Mouse (Mus musculus): Measurements from ENCODE around the gene Apex1. TPM values are rescaled to one million over a fixed set of nuclear protein-coding genes. Genes with fewer than 3 reads are reported as not detected.

Gene Apex1
- polyA plus RNA-seq (2017; shearing (Covaris generic)) = 10 to 100 TPM; 41.2 to 87.4 TPM

DNA sequence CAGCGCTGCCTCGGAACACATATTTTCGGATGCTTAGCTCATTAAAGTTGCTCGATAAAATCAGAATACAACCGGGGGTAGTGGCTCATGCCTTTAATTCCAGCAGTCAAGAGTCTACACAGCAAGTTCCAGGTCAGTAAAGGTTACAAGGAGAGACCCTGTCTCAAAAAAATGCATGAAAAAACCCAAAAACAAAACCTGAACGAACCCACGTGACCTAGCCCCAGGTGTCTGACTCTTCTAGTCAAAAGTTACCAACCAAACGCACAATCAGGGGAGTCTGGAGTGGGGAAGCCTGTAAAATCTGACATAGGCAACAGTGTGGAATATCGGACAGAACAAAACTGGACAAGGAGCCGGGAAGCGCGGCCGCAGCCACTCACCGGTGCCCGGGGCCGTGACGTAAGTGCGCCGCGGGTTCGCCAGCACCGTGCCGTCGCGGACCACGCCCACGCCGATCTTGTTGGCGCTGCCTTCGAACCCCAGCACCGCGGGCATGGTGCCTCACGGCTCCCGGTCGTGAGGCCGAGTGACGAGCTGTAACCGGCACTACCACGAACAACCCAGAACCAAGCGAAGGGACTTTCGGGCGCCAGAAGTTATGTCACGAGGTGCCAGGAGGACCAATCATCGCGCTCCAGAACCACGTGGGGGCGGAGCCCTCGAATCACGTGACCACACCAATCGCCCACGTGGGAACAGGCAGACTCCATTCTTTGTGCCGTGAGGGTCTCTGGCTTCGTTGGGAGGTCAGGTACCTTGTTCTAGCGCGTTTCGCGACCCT lies at the start of gene Apex1, which contains the start of gene Osgep:
Gene Apex1, plus strand, starts transcription at position 688 of the 784 bp plus-strand sequence.
Gene Osgep, minus strand, starts transcription at position 613 of the 784 bp plus-strand sequence.

DNA sequence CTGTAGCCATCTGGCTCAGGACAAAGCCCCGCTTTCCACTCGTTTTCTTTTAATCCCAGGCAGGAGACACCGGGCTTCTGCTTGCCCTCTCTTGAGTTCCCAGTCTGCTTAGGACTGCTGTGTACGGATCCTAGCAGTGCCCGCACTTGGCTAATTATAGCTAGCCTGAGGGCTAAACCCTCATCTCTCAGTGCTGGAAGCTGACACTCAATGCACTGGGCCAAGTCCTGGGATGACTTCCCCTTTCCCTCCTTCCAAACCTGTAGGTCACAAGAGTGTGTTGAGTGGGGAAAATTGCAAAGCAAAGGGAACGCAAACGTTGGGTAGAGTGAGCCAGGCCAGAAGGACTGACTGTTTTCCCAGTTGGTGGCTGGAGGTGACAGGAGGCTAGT lies 27.4 kb upstream of the Apex1 start, which contains the start of gene Klhl33:
Gene Klhl33, minus strand, starts transcription at position 134 of the 392 bp plus-strand sequence.

DNA sequence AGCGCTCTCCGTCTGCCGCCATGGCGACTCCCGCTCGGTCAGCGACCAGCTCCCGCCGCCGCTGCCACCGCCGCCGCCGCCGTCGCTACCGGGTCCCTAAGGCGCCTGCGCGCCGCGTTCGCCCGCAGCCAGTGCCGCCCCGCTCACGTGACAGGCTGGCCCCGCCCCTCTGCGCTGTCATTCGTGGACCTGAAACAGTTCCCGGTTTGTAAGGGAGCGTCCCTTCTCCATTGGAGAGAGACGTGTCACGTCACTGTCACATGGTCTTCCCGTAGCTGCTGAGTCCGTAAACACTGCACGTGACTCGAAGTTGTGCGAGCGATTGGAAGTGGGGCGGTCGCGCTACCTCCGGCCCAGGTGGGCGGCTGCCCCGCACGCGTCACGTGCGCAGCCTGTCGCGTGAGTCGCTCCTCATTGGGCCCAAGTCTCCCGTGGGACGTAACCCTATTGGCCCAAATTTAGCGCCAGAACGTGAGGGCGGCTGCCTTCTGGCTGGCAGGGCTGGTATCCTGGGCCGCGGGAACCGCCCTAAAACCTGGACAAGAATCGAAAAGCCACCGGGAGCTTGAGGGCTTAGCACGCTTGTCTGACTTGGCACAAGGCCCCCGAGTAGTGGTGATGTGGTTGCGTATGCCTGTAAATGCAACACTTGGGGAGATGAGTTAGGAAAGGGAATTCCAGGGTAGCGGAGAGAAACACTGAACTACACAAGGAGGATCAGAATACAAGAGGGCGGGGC lies 6.2 kb downstream of the Apex1 start, which contains the start of the genes Pip4p1 and Pnp:
Gene Pip4p1, minus strand, starts transcription at position 103 of the 739 bp plus-strand sequence.
Gene Pnp, plus strand, starts transcription at position 329 of the 739 bp plus-strand sequence.

DNA sequence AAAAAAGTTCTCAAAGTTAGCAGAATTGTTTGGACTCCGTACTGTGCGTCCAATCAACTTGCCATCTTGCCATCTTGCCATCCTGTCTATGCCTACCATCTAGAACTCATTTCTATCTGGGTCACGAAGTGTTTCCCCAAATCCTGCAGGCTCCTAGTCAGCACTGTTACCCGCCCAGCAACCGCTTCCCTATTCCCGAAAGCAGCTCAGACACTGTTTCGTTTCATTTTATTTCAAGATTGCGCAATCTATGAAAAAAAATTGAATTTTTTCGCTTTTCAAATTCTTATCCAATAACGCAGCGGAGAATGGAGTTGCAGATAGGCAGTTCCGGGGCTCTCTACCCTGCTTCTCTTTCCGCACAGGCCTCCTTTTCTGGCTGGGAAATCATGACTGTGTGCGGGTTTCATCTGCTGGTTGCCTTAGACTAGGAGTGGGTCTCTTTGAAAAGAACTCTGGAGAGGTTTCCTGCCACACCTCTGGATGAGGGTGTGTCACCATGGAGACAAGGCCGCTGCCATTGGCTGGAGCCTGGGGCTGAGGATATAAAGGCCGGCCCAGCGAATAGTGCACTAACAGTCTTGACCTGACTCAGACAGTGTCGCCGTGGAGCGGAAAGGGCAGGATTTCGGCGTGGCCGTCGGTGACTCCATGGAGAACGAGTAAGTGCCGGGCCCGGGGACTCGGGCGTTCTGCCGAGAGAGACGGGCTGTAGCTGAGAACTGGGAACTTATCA lies 19.3 kb downstream of the Apex1 start, which contains the start of gene Gm49342:
Gene Gm49342, plus strand, starts transcription at position 586 of the 736 bp plus-strand sequence.

DNA sequence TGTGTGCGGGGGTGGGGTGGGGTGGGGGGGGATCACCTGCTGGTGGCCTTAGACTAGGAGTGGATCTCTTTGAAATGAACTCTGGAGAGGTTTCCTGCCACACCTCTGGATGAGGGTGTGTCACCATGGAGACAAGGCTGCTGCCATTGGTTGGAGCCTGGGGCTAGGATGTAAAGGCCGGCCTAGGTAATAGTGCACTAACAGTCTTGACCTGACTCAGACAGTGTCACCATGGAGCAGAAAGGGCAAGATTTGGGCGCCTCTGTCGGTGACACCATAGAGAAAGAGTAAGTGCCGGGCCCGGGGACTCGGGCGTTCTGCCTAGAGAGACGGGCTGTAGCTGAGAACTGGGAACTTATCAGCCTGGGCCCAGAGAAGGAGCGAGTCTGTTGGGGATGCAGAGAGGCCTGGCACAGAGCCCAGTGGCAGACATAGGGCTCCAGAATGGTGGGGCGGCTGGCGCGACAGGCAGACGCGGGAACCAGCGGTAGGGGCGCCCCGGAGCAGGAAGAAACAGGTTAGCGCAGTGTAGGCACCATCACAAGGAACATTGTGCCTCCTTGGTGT lies 31.3 kb downstream of the Apex1 start, which contains the start of gene Pnp2:
Gene Pnp2, plus strand, starts transcription at position 51 of the 567 bp plus-strand sequence.

Other genes starting within 250 kb of the Apex1 start
- gene Olfr747, start 231.8 kb upstream of the Apex1 start, polyA plus RNA-seq (2017; shearing (Covaris generic)) = not detected
- gene Olfr748, start 217.6 kb upstream of the Apex1 start, polyA plus RNA-seq (2017; shearing (Covaris generic)) = under 1 TPM in 1 of 2 experiments, not detected in 1; 0.36 TPM
- not detected for gene Olfr749, start 179.9 kb upstream of the Apex1 start, polyA plus RNA-seq (2017; shearing (Covaris generic))
- 100 to 1,000 TPM; 103 to 104 TPM for gene Ttc5, start 139.4 kb upstream of the Apex1 start, polyA plus RNA-seq (2017; shearing (Covaris generic))
- gene Ccnb1ip1, start 117.2 kb upstream of the Apex1 start, polyA plus RNA-seq (2017; shearing (Covaris generic)) = not detected
- 10 to 100 TPM; 59.8 to 62.3 TPM for gene Parp2, start 117.1 kb upstream of the Apex1 start, polyA plus RNA-seq (2017; shearing (Covaris generic))
- gene Tep1, start 54.4 kb upstream of the Apex1 start, polyA plus RNA-seq (2017; shearing (Covaris generic)) = 10 to 100 TPM; 19.2 to 24.1 TPM
- under 1 TPM; 0.02 to 0.21 TPM for gene Klhl33, start 27.5 kb upstream of the Apex1 start, polyA plus RNA-seq (2017; shearing (Covaris generic))
- 10 to 100 TPM; 84.6 to 90.7 TPM for gene Osgep, start 75 bp upstream of the Apex1 start, polyA plus RNA-seq (2017; shearing (Covaris generic))
- gene Pip4p1, start 5.9 kb downstream of the Apex1 start, polyA plus RNA-seq (2017; shearing (Covaris generic)) = 10 to 100 TPM; 60.2 to 68.1 TPM
- gene Pnp, start 6.1 kb downstream of the Apex1 start, polyA plus RNA-seq (2017; shearing (Covaris generic)) = 10 to 100 TPM; 50.8 to 76.6 TPM
- not detected for gene Gm49342, start 19.5 kb downstream of the Apex1 start, polyA plus RNA-seq (2017; shearing (Covaris generic))
- 1 to 10 TPM; 1.6 to 2.0 TPM for gene Pnp2, start 31.0 kb downstream of the Apex1 start, polyA plus RNA-seq (2017; shearing (Covaris generic))
- gene Rnase10, start 82.8 kb downstream of the Apex1 start, polyA plus RNA-seq (2017; shearing (Covaris generic)) = under 1 TPM in 1 of 2 experiments, not detected in 1; 0.19 TPM
- not detected for gene Rnase9, start 116.9 kb downstream of the Apex1 start, polyA plus RNA-seq (2017; shearing (Covaris generic))
- not detected for gene Rnase11, start 125.2 kb downstream of the Apex1 start, polyA plus RNA-seq (2017; shearing (Covaris generic))
- gene Rnase12, start 132.7 kb downstream of the Apex1 start, polyA plus RNA-seq (2017; shearing (Covaris generic)) = under 1 TPM in 1 of 2 experiments, not detected in 1; 0.51 TPM
- gene Olfr750, start 149.5 kb downstream of the Apex1 start, polyA plus RNA-seq (2017; shearing (Covaris generic)) = under 1 TPM in 1 of 2 experiments, not detected in 1; 0.44 TPM
- gene Rnase4, start 166.1 kb downstream of the Apex1 start, polyA plus RNA-seq (2017; shearing (Covaris generic)) = 10 to 100 TPM in 1 of 2 experiments, 1 to 10 TPM in 1; 9.8 to 25.8 TPM
- 1 to 10 TPM in 1 of 2 experiments, under 1 TPM in 1; 0.49 to 8.6 TPM for gene Ang, start 166.2 kb downstream of the Apex1 start, polyA plus RNA-seq (2017; shearing (Covaris generic))
- not detected for gene Eddm3b, start 189.5 kb downstream of the Apex1 start, polyA plus RNA-seq (2017; shearing (Covaris generic))
- gene Rnase6, start 198.9 kb downstream of the Apex1 start, polyA plus RNA-seq (2017; shearing (Covaris generic)) = 1 to 10 TPM; 1.3 to 2.7 TPM
- under 1 TPM in 1 of 2 experiments, not detected in 1; 0.47 TPM for gene Rnase1, start 221.8 kb downstream of the Apex1 start, polyA plus RNA-seq (2017; shearing (Covaris generic))
- not detected for gene Rnase2b, start 237.3 kb downstream of the Apex1 start, polyA plus RNA-seq (2017; shearing (Covaris generic))